Mouse (Mus musculus) MEL (cell line): ENCODE measurements around the gene Sp100.

ENCODE experiments used
- CTCF ChIP-seq, 3 experiments: IDR thresholded peaks in 2 of 3; conservative IDR thresholded peaks in 1 of 3; 2 replicates each; pipeline ENCODE4 v1.5.1; 2011 to 2012; ENCODE audit warnings: low read length in 3 of 3, low read depth in 2 of 3, mild to moderate bottlenecking in 2 of 3, improper control_type of control experiment in 1 of 3, inconsistent platforms in 1 of 3, mixed read lengths in 1 of 3, moderate library complexity in 1 of 3; ENCODE audit not compliant: control insufficient read depth in 1 of 3, insufficient read depth in 1 of 3, poor library complexity in 1 of 3, severe bottlenecking in 1 of 3
- ELF1 ChIP-seq: IDR thresholded peaks from 2 replicates; pipeline ENCODE4 v1.6.1; 2014; ENCODE audit warnings: low read depth, mild to moderate bottlenecking, inconsistent platforms, low read length, improper control_type of control experiment, moderate library complexity
- EP300 ChIP-seq, 2 experiments: IDR thresholded peaks; 2 replicates each; pipeline ENCODE4 v1.6.1; 2011; ENCODE audit warnings: improper control_type of control experiment in 2 of 2, low read length in 2 of 2, low read depth in 1 of 2, mild to moderate bottlenecking in 1 of 2
- ETS1 ChIP-seq: IDR thresholded peaks from 2 replicates; pipeline ENCODE4 v1.6.1; 2012; ENCODE audit warnings: low read depth, mild to moderate bottlenecking, inconsistent platforms, low read length, improper control_type of control experiment, moderate library complexity
- GATA1 ChIP-seq: IDR thresholded peaks from 2 replicates; pipeline ENCODE4 v1.6.1; 2011; ENCODE audit warnings: low read depth, low read length, improper control_type of control experiment
- HCFC1 ChIP-seq: IDR thresholded peaks from 2 replicates; pipeline ENCODE4 v1.6.1; 2012; ENCODE audit warnings: low read depth, mild to moderate bottlenecking, inconsistent platforms, low read length, improper control_type of control experiment, moderate library complexity
- MAFK ChIP-seq: IDR thresholded peaks from 2 replicates; pipeline ENCODE4 v1.6.1; 2011; ENCODE audit warnings: low read depth, mild to moderate bottlenecking, low read length, improper control_type of control experiment, borderline replicate concordance
- POLR2A ChIP-seq, 2 experiments: IDR thresholded peaks; 2 replicates each; pipeline ENCODE4 v1.6.1; 2011 to 2012; ENCODE audit warnings: low read length in 2 of 2, mild to moderate bottlenecking in 2 of 2, control low read depth in 1 of 2, improper control_type of control experiment in 1 of 2, low read depth in 1 of 2, moderate library complexity in 1 of 2; ENCODE audit not compliant: control insufficient read depth in 1 of 2, insufficient read depth in 1 of 2, poor library complexity in 1 of 2
- POLR2AphosphoS2 ChIP-seq: IDR thresholded peaks from 2 replicates; pipeline ENCODE4 v1.6.1; 2011; ENCODE audit warnings: low read length, improper control_type of control experiment
- ZKSCAN1 ChIP-seq: IDR thresholded peaks from 2 replicates; pipeline ENCODE4 v1.6.1; 2012; ENCODE audit warnings: low read depth, mild to moderate bottlenecking, inconsistent platforms, low read length, improper control_type of control experiment, moderate library complexity

- TF ChIP-seq ETS1 (no peak), MAFK (no peak), ELF1 (no peak), HCFC1 (no peak), EP300 (IDR thresholded peaks at IDR 0.05; ENCODE audit: low read depth in 1 of 2, low read length in 2 of 2) (no peak), POLR2AphosphoS2 (no peak), GATA1 (no peak), CTCF (IDR thresholded peaks at IDR 0.05 in 2 of 3, conservative IDR thresholded peaks at IDR 0.05 in 1 of 3; ENCODE audit: control insufficient read depth in 1 of 3, insufficient read depth in 1 of 3, low read depth in 2 of 3, low read length in 3 of 3, poor library complexity in 1 of 3, severe bottlenecking in 1 of 3) (no peak), ZKSCAN1 (no peak), POLR2A (IDR thresholded peaks at IDR 0.05; ENCODE audit: control insufficient read depth in 1 of 2, insufficient read depth in 1 of 2, low read depth in 1 of 2, low read length in 2 of 2, poor library complexity in 1 of 2) (no peak)
Measured at GRCm38 (mm10) chr1:85720220-85720893, 70.6 kb downstream of the Sp100 start.
